Mouse (Mus musculus): ENCODE measurements at regions not wholly inside any gene's neighbourhood (a gene's known extent, or its start where the extent isn't known, plus 50 kb on each side); places are given as distances from the start of the nearest gene placed in this dataset.

GRCm38 (mm10) chr11:64236873-64237272 is 157.6 kb upstream of the Cox10 start:
- no peak for DNase-seq
- intact Hi-C loops (cut with DNase I): no loop called here

DNA sequence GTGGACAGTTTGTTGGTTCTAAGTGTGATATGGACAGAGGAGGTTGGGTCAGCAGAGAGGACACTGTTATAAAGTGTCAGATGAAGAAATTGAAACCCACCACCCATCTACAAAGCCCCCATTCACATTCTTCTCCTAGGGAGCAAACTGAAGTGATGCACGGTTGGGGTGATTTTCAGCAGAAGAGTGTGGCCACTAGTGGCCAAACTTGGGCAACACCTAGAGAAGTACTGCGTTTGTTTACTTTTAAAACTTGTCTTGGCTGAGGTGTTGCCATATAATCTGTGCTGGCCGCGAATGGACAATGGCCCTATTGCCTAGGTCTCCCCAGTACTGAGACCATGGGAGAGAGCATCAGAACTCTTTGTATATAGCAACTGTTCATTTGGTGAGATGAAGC is 150.8 kb upstream of the Cox10 start:
- no peak for DNase-seq
- intact Hi-C loops (cut with DNase I): no loop called here

DNA sequence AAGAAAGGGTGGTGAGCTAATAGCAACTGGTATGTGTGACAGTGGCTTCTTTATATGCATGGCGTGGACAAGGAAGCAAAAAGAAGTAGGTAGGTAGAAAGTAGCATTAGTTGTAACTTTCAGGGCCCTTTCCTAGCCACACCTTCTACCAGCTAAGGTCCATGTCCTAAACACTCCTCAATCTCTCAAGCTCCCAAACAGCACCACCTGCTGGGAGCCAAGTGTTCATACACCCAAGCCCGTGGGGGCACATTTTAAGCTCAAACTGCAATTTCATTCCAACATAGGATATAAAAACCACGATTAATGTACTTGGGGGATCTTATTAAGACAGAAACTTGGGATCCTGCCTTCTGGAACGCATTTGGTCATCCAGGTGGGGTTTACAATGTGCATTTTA is 141.6 kb upstream of the Cox10 start:
- intact Hi-C loops (cut with DNase I): loop anchor here (10.0 kb wide), 1 partner anchor 296 kb away; the partner anchor contains the start of gene Hs3st3b1
- DNase-seq: no peak

- no peak for DNase-seq
Measured at GRCm38 (mm10) chr11:64217181-64217580, 137.9 kb upstream of the Cox10 start.

GRCm38 (mm10) chr11:64210916-64211315 is 131.6 kb upstream of the Cox10 start:
- DNase-seq: no peak
- intact Hi-C loops (cut with DNase I): no loop called here

More at GRCm38 (mm10) chr11:64217181-64217580, 137.9 kb upstream of the Cox10 start:
- intact Hi-C loops (cut with DNase I): no loop called here

- no peak for DNase-seq
- intact Hi-C loops (cut with DNase I): no loop called here
Measured at GRCm38 (mm10) chr11:64208306-64208705, 129.0 kb upstream of the Cox10 start.

GRCm38 (mm10) chr11:64207358-64207864 is 128.1 kb upstream of the Cox10 start:
- intact Hi-C loops (cut with DNase I): no loop called here

GRCm38 (mm10) chr11:64206155-64206554 is 126.9 kb upstream of the Cox10 start:
- intact Hi-C loops (cut with DNase I): no loop called here
- peak in 1 of 2 experiments; percentile 25 for DNase-seq

More at GRCm38 (mm10) chr11:64207358-64207864, 128.1 kb upstream of the Cox10 start:
- no peak for DNase-seq

DNA sequence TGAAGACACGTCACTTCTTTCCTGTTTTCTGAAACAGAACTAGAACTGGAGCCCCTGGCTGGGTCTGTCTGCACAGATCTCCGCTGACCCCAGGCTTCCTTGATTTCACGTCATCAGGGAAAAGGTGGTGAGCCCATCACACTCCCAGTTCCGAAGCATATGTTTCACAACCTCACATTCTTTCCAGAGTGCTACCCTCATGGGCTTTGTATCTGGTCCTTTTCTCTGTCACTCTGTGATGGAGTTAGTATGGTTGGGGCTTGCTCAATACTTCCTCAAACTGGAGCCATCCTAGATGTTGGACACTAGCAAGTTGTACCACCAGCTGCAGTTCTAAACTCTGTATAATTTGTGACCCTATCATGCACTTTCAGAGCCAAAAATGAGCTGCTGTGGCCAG is 125.8 kb upstream of the Cox10 start:
- DNase-seq: no peak

DNA sequence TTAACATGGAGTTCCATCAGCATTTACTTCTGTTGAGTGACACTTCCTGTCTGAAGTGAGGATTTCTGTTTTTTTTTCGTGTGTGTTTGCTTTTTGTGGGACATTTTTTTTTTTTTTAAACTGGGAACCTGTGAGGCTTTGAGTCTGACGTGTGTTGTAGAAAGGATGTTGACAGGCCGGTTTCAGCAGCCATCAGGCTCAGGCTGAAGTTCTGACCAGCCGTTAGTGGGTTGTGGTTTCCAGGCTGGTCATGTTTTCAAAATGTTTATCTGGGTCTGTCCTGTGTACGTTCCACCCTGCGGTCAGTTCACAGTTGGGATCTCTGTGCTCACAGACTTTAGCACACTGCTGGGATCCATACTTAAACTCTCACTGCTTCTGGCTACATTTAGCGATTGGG is 125.0 kb upstream of the Cox10 start:
- no peak for DNase-seq
- intact Hi-C loops (cut with DNase I): no loop called here

More for the DNA sequence above, 125.8 kb upstream of the Cox10 start:
- intact Hi-C loops (cut with DNase I): no loop called here

DNA sequence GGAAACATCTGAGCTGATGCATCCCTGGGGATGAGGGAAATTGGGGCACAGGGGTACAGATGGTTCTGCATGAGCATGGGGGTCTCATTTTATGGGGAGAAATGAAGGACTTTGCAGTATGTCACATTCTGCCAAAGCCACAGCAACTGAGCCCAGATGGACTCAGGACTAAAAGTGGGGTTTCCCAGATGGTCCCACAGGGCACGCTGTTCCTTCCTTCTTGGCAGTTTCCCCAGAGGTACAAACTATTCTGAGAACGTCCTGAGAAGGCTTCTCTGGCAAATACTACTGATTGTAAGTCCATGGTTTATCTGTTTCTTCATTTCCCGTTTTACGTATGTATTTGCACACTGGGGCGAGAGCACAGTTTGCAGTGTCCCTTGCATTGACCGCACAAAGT is 121.6 kb upstream of the Cox10 start:
- DNase-seq: no peak
- intact Hi-C loops (cut with DNase I): no loop called here

DNA sequence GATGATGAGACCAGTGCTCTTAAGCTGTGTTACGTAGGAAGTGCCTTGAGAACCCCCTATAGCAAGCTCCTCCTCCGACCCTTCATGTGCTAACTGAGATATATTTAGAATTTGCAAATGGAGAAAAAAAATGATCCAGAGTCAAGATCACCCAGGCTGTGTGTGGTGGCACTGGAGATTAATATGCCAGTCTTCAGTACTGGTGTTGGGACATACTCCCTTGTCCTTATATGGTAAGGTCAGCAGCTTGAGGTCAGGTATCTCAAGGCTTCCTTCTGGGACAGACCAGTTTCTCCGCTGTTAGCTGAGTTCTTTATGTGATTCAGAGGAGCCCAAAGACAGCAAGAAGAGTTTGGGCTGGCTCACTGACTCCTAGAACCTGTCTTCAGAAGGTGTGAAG is 116.0 kb upstream of the Cox10 start:
- intact Hi-C loops (cut with DNase I): no loop called here
- no peak for DNase-seq

- DNase-seq: no peak
- intact Hi-C loops (cut with DNase I): no loop called here
Measured at GRCm38 (mm10) chr11:64188701-64189100, 109.4 kb upstream of the Cox10 start.

GRCm38 (mm10) chr11:64187488-64188444 is 108.5 kb upstream of the Cox10 start:
- DNase-seq: no peak
- intact Hi-C loops (cut with DNase I): no loop called here

DNA sequence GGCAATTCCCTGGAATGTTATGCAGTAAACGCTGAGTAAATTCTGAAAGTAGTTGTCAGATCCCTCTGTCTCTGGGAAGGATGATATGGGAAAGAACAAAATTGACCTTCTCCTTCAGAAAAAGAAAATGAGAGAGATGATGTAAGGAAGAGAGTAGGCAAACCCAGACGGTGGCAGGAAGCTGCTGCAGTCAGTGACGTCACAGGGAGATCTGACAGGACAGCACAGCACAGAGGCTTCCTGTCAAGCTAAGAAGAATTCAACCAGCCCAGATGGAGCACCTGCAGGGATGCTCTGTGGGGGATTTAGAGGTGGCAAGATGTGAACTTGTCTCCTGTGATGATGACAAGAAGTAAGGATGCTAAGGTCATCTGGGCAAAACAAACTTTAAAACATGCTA is 107.7 kb upstream of the Cox10 start:
- no peak for DNase-seq
- intact Hi-C loops (cut with DNase I): no loop called here

DNA sequence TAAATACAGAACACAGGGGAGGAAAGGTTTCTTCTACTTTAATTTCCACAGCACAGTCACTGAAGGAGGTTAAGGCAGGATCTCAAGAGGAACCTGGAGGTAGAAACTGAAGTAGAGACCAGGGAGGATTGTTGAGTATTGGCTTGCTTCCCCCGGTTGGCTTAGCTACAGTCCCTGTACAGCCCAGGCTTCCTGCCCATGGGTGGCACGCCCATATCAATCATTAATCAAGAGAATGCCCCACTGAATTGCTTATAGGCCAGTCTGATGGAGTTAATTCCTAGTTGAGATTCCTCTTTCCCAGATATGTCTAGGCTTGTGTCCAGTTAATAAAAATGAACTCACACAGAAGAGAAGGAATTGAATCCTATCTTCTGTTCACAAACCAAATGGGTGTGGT is 107.3 kb upstream of the Cox10 start:
- DNase-seq: no peak
- intact Hi-C loops (cut with DNase I): no loop called here

- intact Hi-C loops (cut with DNase I): no loop called here
- DNase-seq: no peak
Measured at GRCm38 (mm10) chr11:64180036-64180435, 100.8 kb upstream of the Cox10 start.

GRCm38 (mm10) chr11:64173421-64174062 is 94.3 kb upstream of the Cox10 start:
- no peak for DNase-seq
- intact Hi-C loops (cut with DNase I): no loop called here

DNA sequence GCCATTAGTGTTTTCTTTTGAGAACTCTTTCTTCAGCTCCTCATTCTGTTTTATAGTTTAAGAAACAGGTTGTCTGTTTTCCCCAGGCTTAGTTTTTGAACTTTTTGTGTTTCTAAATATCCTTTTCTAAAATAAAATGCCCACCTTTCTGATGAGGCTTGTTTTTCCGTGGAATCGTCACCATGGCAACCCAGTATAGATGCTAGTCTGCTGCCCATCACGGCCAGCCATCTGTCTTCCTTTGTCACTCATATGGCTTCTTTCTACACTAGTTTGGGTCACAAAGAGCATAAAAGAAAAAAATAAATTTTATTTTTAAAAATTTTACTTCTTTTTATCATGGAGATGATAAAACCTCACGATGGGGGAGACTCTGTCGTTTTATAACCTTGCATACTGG is 93.7 kb upstream of the Cox10 start:
- DNase-seq: no peak
- intact Hi-C loops (cut with DNase I): no loop called here

DNA sequence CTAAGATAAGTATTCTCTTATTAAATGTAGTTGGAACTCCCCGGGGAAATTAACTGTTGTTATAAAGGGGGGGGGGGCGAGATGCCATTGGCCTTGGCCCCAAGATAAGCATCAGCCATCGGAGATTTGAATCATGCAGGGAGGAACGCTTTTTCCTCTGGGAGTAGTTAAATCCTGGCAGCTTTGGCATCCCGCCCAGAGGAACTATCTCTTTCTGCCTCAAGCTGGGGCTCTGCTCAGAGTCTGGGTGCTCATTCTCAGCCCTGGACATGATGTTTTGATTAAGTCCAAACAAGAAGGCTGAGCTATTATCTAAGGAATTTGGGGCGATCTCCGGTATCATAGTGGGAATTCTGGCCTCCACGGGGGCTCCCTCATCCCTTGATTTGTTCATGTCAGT is 89.4 kb upstream of the Cox10 start:
- intact Hi-C loops (cut with DNase I): no loop called here
- DNase-seq: peak in 1 of 2 experiments; percentile 3

DNA sequence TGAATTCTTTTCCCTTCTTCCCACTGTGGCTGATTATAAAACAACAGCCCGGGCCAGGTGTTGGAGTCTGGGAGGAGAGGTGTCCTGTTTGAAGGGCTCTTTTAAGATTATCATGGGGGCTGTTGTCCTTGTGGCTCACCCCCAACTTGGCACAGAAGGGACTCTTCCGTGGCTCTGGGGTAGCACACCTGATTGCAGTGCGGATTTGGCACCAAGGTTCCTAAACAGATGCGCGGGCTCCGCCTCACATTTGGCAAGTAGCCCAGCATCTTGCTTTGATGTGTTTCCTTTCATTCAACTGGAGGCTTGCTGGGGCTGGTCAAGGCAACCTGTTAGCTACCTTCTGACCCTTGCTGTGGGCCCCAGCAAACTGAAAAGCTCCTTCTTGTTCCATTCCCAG is 85.5 kb upstream of the Cox10 start:
- intact Hi-C loops (cut with DNase I): no loop called here
- no peak for DNase-seq

GRCm38 (mm10) chr11:64158281-64158680 is 79.0 kb upstream of the Cox10 start:
- intact Hi-C loops (cut with DNase I): no loop called here
- DNase-seq: no peak
